Mouse (Mus musculus) myocyte (in vitro differentiated cells): ENCODE data around the gene Keap1.

ENCODE experiments used
- CEBPB ChIP-seq: IDR thresholded peaks from 2 replicates; pipeline ENCODE4 v1.6.1; 2011; ENCODE audit warnings: mild to moderate bottlenecking, moderate library complexity; ENCODE audit not compliant: poor library complexity, insufficient read depth, severe bottlenecking
- E2F4 ChIP-seq: IDR thresholded peaks from one replicate; pipeline ENCODE4 v1.6.1; 2011; ENCODE audit warnings: mild to moderate bottlenecking, control low read depth, moderate library complexity; ENCODE audit not compliant: insufficient read depth
- MAX ChIP-seq: IDR thresholded peaks from one replicate; pipeline ENCODE4 v1.6.1; 2011; ENCODE audit warnings: low read depth, mild to moderate bottlenecking, control low read depth
- MYOD1 ChIP-seq, 3 experiments: IDR thresholded peaks; one replicate each; pipeline ENCODE4 v1.6.1; 2011; ENCODE audit warnings: control low read depth in 2 of 3, low read depth in 2 of 3, mild to moderate bottlenecking in 2 of 3, moderate library complexity in 1 of 3; ENCODE audit not compliant: insufficient read length in 2 of 3, control insufficient read depth in 1 of 3
- POLR2A ChIP-seq: IDR thresholded peaks from one replicate; pipeline ENCODE4 v1.6.1; 2011; ENCODE audit warnings: low read depth, mild to moderate bottlenecking, control low read depth, moderate library complexity; ENCODE audit not compliant: insufficient read length
- POLR2AphosphoS2 ChIP-seq: IDR thresholded peaks from one replicate; pipeline ENCODE4 v1.6.1; 2011; ENCODE audit warnings: low read depth, control low read depth; ENCODE audit not compliant: insufficient read length
- TCF12 ChIP-seq: IDR thresholded peaks from one replicate; pipeline ENCODE4 v1.6.1; 2011; ENCODE audit warnings: mild to moderate bottlenecking, control low read depth; ENCODE audit not compliant: poor library complexity, insufficient read depth, severe bottlenecking
- USF1 ChIP-seq: IDR thresholded peaks from one replicate; pipeline ENCODE4 v1.6.1; 2011; ENCODE audit warnings: low read depth, mild to moderate bottlenecking, control low read depth, moderate library complexity

- TF ChIP-seq CEBPB (no peak), POLR2A (no peak), TCF12 (no peak), MAX (no peak), USF1 (no peak), POLR2AphosphoS2 (no peak), MYOD1 (IDR thresholded peaks at IDR 0.05; ENCODE audit: control insufficient read depth in 1 of 3, insufficient read length in 2 of 3, low read depth in 2 of 3) (no peak), E2F4 (no peak)
Observed at GRCm38 (mm10) chr9:21249629-21250508, 10.7 kb upstream of the Keap1 start.
